Mouse (Mus musculus) thymus, adult 2 months (tissue): ENCODE measurements around the gene Pde2a. TPM values are rescaled to one million over a fixed set of nuclear protein-coding genes. Genes with fewer than 3 reads are reported as not detected.

Source experiments
- DNase-seq: peaks from one replicate; pipeline ENCODE4 v3.0.0; 2021
- H3K27ac ChIP-seq: fragments of 200-500 bp; 2 replicates; pipeline ENCODE4 v1.5.1; 2012; ENCODE audit warnings: low read length, control low read depth; ENCODE audit not compliant: control insufficient read depth, insufficient read depth
- H3K27me3 ChIP-seq: fragments of 200-500 bp; 2 replicates; pipeline ENCODE4 v1.6.1; 2012; ENCODE audit warnings: mild to moderate bottlenecking, low read length, moderate library complexity, mixed read lengths; ENCODE audit not compliant: control insufficient read depth, insufficient read depth
- H3K36me3 ChIP-seq: fragments of 200-500 bp; 2 replicates; pipeline ENCODE4 v1.6.1; 2012; ENCODE audit warnings: mild to moderate bottlenecking, low read length, moderate library complexity; ENCODE audit not compliant: control insufficient read depth, insufficient read depth
- H3K4me1 ChIP-seq: fragments of 200-500 bp; replicated peaks from 2 replicates; pipeline ENCODE4 v1.6.1; 2012; ENCODE audit warnings: low read length; ENCODE audit not compliant: control insufficient read depth, insufficient read depth
- H3K4me3 ChIP-seq: fragments of 200-500 bp; 2 replicates; pipeline ENCODE4 v1.5.1; 2012; ENCODE audit warnings: mild to moderate bottlenecking, low read length, control low read depth, moderate library complexity; ENCODE audit not compliant: control insufficient read depth, insufficient read depth
- CTCF ChIP-seq: fragments of 200-500 bp; IDR thresholded peaks from 2 replicates; pipeline ENCODE4 v1.5.1; 2012; ENCODE audit warnings: mild to moderate bottlenecking, control low read depth, low read length, moderate library complexity, borderline replicate concordance; ENCODE audit not compliant: control insufficient read depth, poor library complexity, insufficient read depth; ENCODE audit errors: extremely low read depth
- POLR2A ChIP-seq: fragments of 200-500 bp; IDR thresholded peaks from 2 replicates; pipeline ENCODE4 v1.6.1; 2012; ENCODE audit warnings: mild to moderate bottlenecking, low read length, control low read depth, moderate library complexity; ENCODE audit not compliant: control insufficient read depth, poor library complexity, insufficient read depth; ENCODE audit errors: extremely low read depth
- WGBS: fragments of 180-500 bp; shearing (Covaris S2); methylation state at CpG from one replicate; pipeline ENCODE4 v1.1.7; 2018; 5-methylcytosine and 5-hydroxymethylcytosine counted together
- polyA plus RNA-seq: library from polyadenylated mRNA; depleted of rRNA; stranded (reverse); fragments of >200 nt; gene quantifications from 2 replicates; pipeline ENCODE4 v1.2.3, GENCODE M21; 2012

The Pde2a gene
- polyA plus RNA-seq, 1 experiment: 12.0 TPM

DNA sequence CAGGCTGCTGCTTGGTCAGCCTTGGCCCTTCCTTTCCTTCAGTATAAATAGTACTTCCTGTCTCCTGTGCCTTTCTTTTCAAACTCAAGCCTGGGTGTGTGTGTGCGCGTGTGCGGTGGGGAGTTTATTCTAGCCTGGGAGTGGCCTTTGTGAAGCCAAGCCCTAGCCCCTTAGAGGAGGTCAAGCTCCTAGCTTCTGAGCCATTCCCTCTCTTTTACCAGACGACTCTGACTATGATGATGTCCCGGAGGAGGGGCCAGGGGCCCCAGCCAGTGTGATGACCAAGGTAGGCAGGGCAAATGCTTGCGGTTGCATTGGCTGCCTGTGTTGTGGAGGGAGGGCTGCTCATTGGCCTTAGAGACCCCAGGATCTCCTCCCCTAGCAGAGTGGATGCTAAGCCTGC is 36.2 kb upstream of the Pde2a start:
- H3K27me3 ChIP-seq: no peaks in the 10 kb centered on the region
- no peak for DNase-seq
- H3K36me3 ChIP-seq: peaks cover 19% of the 10 kb centered on the region
- no peak overlapping the region for H3K27ac ChIP-seq
- WGBS: 92% methylated on average over 6 of the region's 6 CpGs
- TF ChIP-seq POLR2A (no peak), CTCF (no peak)
- H3K4me1 ChIP-seq: peaks cover 3% of the 10 kb centered on the region; the same call in 1 of the 2 replicates
- no peak overlapping the region for H3K4me3 ChIP-seq

DNA sequence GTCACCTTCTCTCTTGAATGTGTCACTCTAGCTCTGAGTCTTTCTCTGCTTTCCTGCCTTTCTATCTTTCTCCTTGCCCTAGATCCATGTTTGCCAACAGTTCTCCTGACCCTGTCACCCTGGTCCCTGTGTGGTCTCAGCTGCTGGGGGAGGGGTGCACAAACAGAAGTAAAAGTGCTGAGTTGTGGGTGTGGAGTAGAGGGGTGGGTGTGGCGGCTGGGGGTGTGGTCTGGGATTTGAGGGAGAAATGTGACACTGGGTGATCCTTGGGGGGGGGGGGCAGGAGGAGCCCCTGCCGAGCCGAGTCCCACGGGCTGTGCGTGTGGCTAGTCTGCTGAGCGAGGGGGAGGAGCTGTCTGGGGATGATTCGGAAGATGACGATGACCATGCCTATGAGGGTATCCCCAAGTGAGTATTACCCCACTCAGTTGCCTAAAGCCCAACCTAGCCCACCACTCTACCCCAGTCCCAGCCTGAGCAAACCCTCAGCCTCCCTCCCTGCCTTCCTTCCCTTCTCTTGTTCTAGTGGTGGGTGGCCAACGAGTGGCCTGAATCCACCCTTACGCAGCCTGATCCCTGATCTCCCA is 35.5 kb upstream of the Pde2a start:
- Histone ChIP-seq H3K4me1 (peaks cover 3% of the 10 kb centered on the region; the same call in 1 of the 2 replicates), H3K27me3 (no peaks in the 10 kb centered on the region), H3K4me3 (no peak overlapping the region), H3K36me3 (peaks cover 19% of the 10 kb centered on the region), H3K27ac (no peak overlapping the region)
- no peak for DNase-seq
- TF ChIP-seq POLR2A: no peak
- TF ChIP-seq CTCF: no peak
- 94% methylated on average over 10 of the region's 10 CpGs for WGBS

DNA sequence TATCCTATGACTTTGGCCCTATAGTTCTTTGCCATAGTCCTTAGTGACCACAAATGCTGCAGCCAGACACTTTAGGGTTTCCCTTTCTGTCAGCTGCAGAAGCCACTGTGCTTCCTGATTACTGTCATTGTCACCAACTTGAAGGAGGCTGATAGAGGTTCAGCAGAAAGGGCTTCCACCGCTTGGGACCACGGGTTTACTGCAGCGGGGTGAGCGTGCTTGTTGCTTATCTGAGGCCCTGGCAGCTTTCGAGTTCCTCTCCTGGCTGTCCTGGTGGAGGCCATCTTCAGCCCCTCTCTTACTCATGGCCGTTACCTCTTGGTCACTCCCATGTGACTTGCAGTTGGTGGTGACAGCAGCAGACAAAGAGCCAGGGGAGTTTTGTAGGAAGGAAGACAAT is 32.2 kb upstream of the Pde2a start:
- no peak for TF ChIP-seq POLR2A
- no peak for TF ChIP-seq CTCF
- H3K27me3 ChIP-seq: no peaks in the 10 kb centered on the region
- DNase-seq: no peak
- H3K27ac ChIP-seq: no peak overlapping the region
- H3K36me3 ChIP-seq: peaks cover 31% of the 10 kb centered on the region
- H3K4me3 ChIP-seq: no peak overlapping the region
- H3K4me1 ChIP-seq: no peaks in the 10 kb centered on the region
- 41% methylated on average over 6 of the region's 6 CpGs for WGBS

DNA sequence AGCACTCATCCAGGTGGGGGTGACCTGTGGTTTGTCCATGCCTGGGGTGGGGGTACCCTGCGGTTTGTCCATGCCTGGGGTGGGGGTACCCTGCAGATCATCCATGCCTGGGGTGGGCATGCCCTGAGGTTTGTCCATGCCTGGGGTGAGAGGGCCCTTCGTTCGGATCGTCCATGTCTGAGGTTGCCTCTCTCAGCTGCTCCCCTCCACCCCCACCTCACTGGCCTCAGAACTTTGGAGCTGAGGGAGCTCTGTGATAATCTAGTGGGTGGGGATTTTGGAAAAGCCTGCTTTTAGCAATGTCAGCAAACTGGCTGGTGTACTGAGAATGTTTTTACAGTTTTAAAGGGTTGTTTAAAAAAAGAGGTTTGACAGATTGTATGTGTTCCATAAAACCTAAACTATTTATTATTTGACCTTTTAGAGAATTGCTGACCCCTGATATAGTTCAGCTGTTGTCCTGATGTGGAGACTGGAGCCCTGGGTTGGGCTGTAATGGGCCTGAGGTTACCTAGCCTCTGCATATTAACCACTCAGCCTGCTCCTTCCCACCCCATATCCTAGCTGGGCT is 29.5 kb upstream of the Pde2a start:
- no peaks in the 10 kb centered on the region for H3K4me1 ChIP-seq
- H3K4me3 ChIP-seq: no peak overlapping the region
- TF ChIP-seq CTCF: no peak
- TF ChIP-seq POLR2A: no peak
- H3K27me3 ChIP-seq: no peaks in the 10 kb centered on the region
- H3K27ac ChIP-seq: no peak overlapping the region
- H3K36me3 ChIP-seq: peaks cover 44% of the 10 kb centered on the region
- WGBS: 97% methylated on average over 4 of the region's 4 CpGs
- no peak for DNase-seq

DNA sequence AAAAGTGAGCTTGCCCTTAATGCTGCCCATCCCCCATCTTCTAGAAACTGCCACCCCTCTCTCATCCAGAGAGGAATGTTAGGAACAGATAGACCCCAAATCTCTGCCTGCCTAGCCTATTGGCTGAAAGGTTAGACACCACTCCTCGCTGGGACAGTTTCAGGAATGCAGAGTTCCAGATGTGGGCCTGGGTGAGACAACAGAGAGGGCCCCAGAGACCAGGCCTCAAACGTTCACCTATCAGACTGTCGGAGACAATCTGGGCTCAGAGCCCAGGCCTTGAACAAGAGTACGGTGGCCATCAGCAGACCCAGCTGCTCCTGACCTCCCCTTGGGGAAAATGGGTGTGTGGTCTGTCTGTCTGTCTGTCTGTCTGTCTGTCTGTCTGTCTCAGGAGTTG is 28.5 kb upstream of the Pde2a start:
- H3K4me1 ChIP-seq: no peaks in the 10 kb centered on the region
- no peak for DNase-seq
- H3K4me3 ChIP-seq: no peak overlapping the region
- TF ChIP-seq POLR2A (no peak), CTCF (no peak)
- no peaks in the 10 kb centered on the region for H3K27me3 ChIP-seq
- 96% methylated on average over 4 of the region's 4 CpGs for WGBS
- peaks cover 43% of the 10 kb centered on the region for H3K36me3 ChIP-seq
- H3K27ac ChIP-seq: no peak overlapping the region

DNA sequence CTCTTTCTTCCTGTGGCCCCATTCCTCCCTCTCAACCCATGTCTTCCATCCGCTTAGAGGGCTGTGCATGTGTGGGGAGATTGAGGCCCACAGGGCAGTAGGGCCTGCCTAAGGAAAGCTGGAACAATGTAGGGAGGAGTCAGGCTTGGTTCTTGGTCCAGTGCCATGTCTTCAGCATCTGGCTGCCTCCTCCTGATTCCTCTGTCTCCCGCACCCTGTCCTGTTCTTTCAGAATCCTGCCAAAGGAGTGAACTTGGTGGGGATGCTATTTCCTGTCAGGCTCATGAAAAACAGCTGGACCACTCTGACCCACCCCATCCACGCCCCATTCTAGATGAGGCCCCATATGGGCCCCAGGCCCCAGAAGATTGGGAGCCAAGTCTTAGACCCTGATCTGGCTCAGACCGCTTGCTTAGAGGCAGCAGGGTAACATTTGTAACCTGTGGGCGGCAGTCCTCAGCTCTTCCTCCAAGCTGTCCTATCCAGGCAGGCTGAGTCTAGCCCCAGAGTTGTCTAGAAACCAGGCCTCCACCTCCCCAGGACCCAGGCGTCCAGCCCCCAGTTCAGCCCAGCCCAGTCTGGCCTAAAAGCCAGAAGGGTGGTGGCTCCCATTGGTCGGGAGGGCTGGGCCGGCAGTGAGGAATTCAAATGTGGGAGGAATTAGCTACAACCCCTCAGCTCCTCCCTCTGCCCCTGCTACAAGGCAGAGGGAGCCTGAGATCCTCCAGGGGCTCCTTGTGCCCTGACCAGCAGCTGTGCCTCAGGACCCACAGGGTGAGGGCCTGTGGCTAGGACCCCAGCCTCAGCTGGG is 27.6 kb upstream of the Pde2a start:
- no peak overlapping the region for H3K4me3 ChIP-seq
- H3K4me1 ChIP-seq: no peaks in the 10 kb centered on the region
- 93% methylated on average over 8 of the region's 8 CpGs for WGBS
- TF ChIP-seq CTCF: no peak
- no peak overlapping the region for H3K27ac ChIP-seq
- peaks cover 49% of the 10 kb centered on the region for H3K36me3 ChIP-seq
- H3K27me3 ChIP-seq: no peaks in the 10 kb centered on the region
- DNase-seq: no peak

DNA sequence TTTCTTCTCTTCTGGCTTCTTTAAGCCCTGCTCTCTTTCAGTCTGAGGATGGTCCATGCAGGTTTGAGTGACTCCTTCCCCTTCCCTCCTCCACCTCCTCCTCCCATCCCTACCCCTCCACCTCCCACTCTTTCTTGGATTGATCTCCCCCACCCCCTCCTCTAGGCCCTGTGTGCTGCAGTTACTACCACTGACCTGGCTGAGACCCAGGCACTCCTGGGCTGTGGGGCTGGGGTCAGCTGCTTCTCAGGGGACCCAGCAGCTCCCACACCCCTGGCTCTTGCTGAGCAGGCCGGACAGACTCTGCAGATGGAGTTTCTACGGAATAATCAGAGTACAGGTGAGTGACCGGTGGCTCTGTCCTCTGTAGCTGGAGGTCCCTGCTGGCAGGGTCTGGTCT is 26.9 kb upstream of the Pde2a start:
- no peak overlapping the region for H3K4me3 ChIP-seq
- no peak for DNase-seq
- TF ChIP-seq CTCF (no peak), POLR2A (no peak)
- H3K27me3 ChIP-seq: no peaks in the 10 kb centered on the region
- no peak overlapping the region for H3K27ac ChIP-seq
- WGBS: 99% methylated on average over 3 of the region's 3 CpGs
- H3K36me3 ChIP-seq: peaks cover 48% of the 10 kb centered on the region
- H3K4me1 ChIP-seq: no peaks in the 10 kb centered on the region
